Mouse (Mus musculus): ENCODE results near the gene Hsd17b13. TPM values are rescaled to one million over a fixed set of nuclear protein-coding genes. Genes with fewer than 3 reads are reported as not detected.

Gene Hsd17b13
- polyA plus RNA-seq, 1 experiment from 2014 or later, result 459 TPM

GRCm38 (mm10) chr5:103930511-103930910 lies 46.7 kb downstream of the Hsd17b13 start:
- 55% methylated on average over 5 of the region's 5 CpGs for WGBS (ENCODE audit: insufficient replicate concordance)
- Histone ChIP-seq H3K4me2 (ENCODE audit: low read depth, low read length) (no peak overlapping the region), H3K36me3 (replicated peaks; ENCODE audit: insufficient read depth, low read length) (no peaks in the 10 kb centered on the region), H3K27me3 (ENCODE audit: insufficient read depth, low read length) (no peaks in the 10 kb centered on the region), H3K9ac (replicated peaks) (no peak overlapping the region), H3K4me1 (ENCODE audit: insufficient read depth) (no peaks in the 10 kb centered on the region; the same call in 1 of the 2 replicates), H3K4me3 (ENCODE audit: low read depth, low read length) (no peak overlapping the region), H3K9me3 (ENCODE audit: low read length) (no peaks in the 10 kb centered on the region), H3K27ac (ENCODE audit: low read depth) (no peak overlapping the region)
- no peak for DNase-seq
- TF ChIP-seq CTCF (IDR thresholded peaks at IDR 0.05; ENCODE audit: low read depth) (no peak), EP300 (IDR thresholded peaks at IDR 0.05; ENCODE audit: low read depth) (no peak)
- ATAC-seq, result no peak

DNA sequence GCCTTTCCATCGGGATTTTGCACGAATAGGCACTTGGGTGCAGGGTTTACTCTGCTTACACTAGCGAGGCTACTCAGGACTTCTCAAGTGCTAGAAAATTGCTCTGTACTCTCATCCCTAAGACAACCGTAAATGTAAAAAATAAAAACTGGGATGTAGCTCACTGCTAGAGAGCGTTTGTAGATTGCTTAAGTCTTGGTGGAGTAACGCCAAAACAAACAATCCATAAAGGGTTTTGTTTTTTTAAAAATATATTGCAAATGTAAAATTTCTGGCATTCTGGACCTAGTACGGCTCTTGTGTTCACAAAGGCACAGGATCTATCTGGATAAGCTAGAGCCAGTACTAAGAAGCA lies 49.0 kb downstream of the Hsd17b13 start:
- no peak for DNase-seq
- WGBS (ENCODE audit: insufficient replicate concordance), result 55% methylated on average over 7 of the region's 7 CpGs
- peak overlapping the region; percentile 68 for H3K4me2 ChIP-seq (ENCODE audit: low read depth, low read length)

GRCm38 (mm10) chr5:103927429-103928195 lies 49.6 kb downstream of the Hsd17b13 start:
- 0 out of 2 replicates have a peak overlapping the region, but pooled peaks have one; percentile 4 for H3K27ac ChIP-seq (ENCODE audit: low read depth)
- peak overlapping the region; percentile 34 for H3K4me3 ChIP-seq (ENCODE audit: low read depth, low read length)
- WGBS (ENCODE audit: insufficient replicate concordance), result 20% methylated on average over 27 of the region's 27 CpGs
- H3K9me3 ChIP-seq (ENCODE audit: low read length), result no peaks in the 10 kb centered on the region
- peak overlapping the region; percentile 68 for H3K4me2 ChIP-seq (ENCODE audit: low read depth, low read length)
- DNase-seq, result peak; percentile 90
- no peaks in the 10 kb centered on the region for H3K36me3 ChIP-seq (replicated peaks; ENCODE audit: insufficient read depth, low read length)
- TF ChIP-seq EP300 (IDR thresholded peaks at IDR 0.05; ENCODE audit: low read depth) (no peak), CTCF (IDR thresholded peaks at IDR 0.05; ENCODE audit: low read depth) (peak; percentile 92)
- peak; percentile 80 for ATAC-seq
- H3K27me3 ChIP-seq (ENCODE audit: insufficient read depth, low read length), result no peaks in the 10 kb centered on the region
- no peaks in the 10 kb centered on the region; the same call in 1 of the 2 replicates for H3K4me1 ChIP-seq (ENCODE audit: insufficient read depth)
- peak overlapping the region; percentile 49 for H3K9ac ChIP-seq (replicated peaks)

More for the DNA sequence above, 49.0 kb downstream of the Hsd17b13 start:
- Histone ChIP-seq H3K36me3 (replicated peaks; ENCODE audit: insufficient read depth, low read length) (no peaks in the 10 kb centered on the region), H3K9me3 (ENCODE audit: low read length) (no peaks in the 10 kb centered on the region), H3K4me3 (ENCODE audit: low read depth, low read length) (no peak overlapping the region), H3K9ac (replicated peaks) (no peak overlapping the region), H3K27ac (ENCODE audit: low read depth) (0 out of 2 replicates have a peak overlapping the region, but pooled peaks have one; percentile 4), H3K27me3 (ENCODE audit: insufficient read depth, low read length) (no peaks in the 10 kb centered on the region), H3K4me1 (ENCODE audit: insufficient read depth) (no peaks in the 10 kb centered on the region; the same call in 1 of the 2 replicates)
- TF ChIP-seq CTCF (IDR thresholded peaks at IDR 0.05; ENCODE audit: low read depth), result no peak
- no peak for TF ChIP-seq EP300 (IDR thresholded peaks at IDR 0.05; ENCODE audit: low read depth)
- peak; percentile 14; the same call in 1 of the 2 replicates for ATAC-seq

GRCm38 (mm10) chr5:103926398-103926797 lies 50.8 kb downstream of the Hsd17b13 start:
- Histone ChIP-seq H3K27ac (ENCODE audit: low read depth) (no peak overlapping the region), H3K27me3 (ENCODE audit: insufficient read depth, low read length) (no peaks in the 10 kb centered on the region), H3K9ac (replicated peaks) (no peak overlapping the region), H3K4me1 (ENCODE audit: insufficient read depth) (no peaks in the 10 kb centered on the region; the same call in 1 of the 2 replicates), H3K36me3 (replicated peaks; ENCODE audit: insufficient read depth, low read length) (no peaks in the 10 kb centered on the region), H3K4me3 (ENCODE audit: low read depth, low read length) (no peak overlapping the region), H3K9me3 (ENCODE audit: low read length) (no peaks in the 10 kb centered on the region), H3K4me2 (ENCODE audit: low read depth, low read length) (no peak overlapping the region)
- 52% methylated on average over 12 of the region's 12 CpGs for WGBS (ENCODE audit: insufficient replicate concordance)
- ATAC-seq, result no peak
- peak; percentile 58 for DNase-seq
- TF ChIP-seq CTCF (IDR thresholded peaks at IDR 0.05; ENCODE audit: low read depth) (peak; percentile 68), EP300 (IDR thresholded peaks at IDR 0.05; ENCODE audit: low read depth) (no peak)

DNA sequence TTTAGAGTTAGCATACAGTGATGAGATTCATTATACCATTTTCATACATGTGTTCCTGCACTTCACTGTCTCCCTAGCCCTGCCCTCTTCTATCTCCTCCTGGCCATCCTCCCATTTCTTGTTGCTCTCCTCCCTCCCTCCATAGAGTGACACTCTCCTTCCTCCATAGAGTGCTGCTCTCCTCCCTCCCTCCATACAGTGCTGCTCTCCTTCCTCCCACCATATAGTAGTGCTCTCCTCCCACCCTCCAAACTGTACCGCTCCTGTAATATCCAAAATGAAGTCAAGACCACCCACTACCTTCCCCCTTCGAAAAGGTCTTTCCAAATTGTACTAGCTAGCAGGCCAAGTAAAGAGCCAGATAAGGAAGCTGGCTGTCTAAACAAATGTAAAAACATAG lies 53.5 kb downstream of the Hsd17b13 start:
- Histone ChIP-seq H3K4me2 (ENCODE audit: low read depth, low read length) (no peak overlapping the region), H3K9ac (replicated peaks) (no peak overlapping the region), H3K4me1 (ENCODE audit: insufficient read depth) (no peaks in the 10 kb centered on the region; the same call in 1 of the 2 replicates), H3K4me3 (ENCODE audit: low read depth, low read length) (no peak overlapping the region), H3K27ac (ENCODE audit: low read depth) (no peak overlapping the region), H3K27me3 (ENCODE audit: insufficient read depth, low read length) (no peaks in the 10 kb centered on the region), H3K9me3 (ENCODE audit: low read length) (no peaks in the 10 kb centered on the region), H3K36me3 (replicated peaks; ENCODE audit: insufficient read depth, low read length) (no peaks in the 10 kb centered on the region)
- WGBS (ENCODE audit: insufficient replicate concordance), result 83% methylated on average over 2 of the region's 2 CpGs
- TF ChIP-seq CTCF (IDR thresholded peaks at IDR 0.05; ENCODE audit: low read depth), result no peak
- TF ChIP-seq EP300 (IDR thresholded peaks at IDR 0.05; ENCODE audit: low read depth), result no peak
- DNase-seq, result no peak
- ATAC-seq, result no peak

DNA sequence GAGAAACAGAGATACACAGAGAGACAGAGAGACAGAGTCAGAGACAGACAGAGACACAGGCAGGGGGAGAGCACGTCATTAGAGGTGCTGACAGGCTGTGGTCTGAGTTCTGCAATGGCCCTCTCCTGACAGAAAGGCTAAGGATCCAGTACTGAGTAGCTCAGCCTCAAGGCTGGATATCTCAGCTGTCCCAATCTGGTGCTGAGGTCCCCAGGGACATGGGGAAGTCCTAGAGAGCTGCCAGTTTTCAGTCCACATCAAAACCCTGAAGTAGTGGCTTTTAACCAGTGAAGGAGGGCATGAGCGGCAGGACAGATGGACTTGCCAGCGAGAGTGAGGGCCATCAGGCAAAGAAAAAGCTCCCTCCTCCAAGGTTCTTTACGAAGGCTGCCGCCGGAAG lies 54.1 kb downstream of the Hsd17b13 start:
- ATAC-seq, result no peak

More for the DNA sequence above, 54.1 kb downstream of the Hsd17b13 start:
- Histone ChIP-seq H3K27ac (ENCODE audit: low read depth) (no peak overlapping the region), H3K27me3 (ENCODE audit: insufficient read depth, low read length) (no peaks in the 10 kb centered on the region), H3K9me3 (ENCODE audit: low read length) (no peaks in the 10 kb centered on the region), H3K9ac (replicated peaks) (no peak overlapping the region), H3K36me3 (replicated peaks; ENCODE audit: insufficient read depth, low read length) (no peaks in the 10 kb centered on the region), H3K4me1 (ENCODE audit: insufficient read depth) (no peaks in the 10 kb centered on the region; the same call in 1 of the 2 replicates), H3K4me2 (ENCODE audit: low read depth, low read length) (no peak overlapping the region), H3K4me3 (ENCODE audit: low read depth, low read length) (no peak overlapping the region)
- TF ChIP-seq CTCF (IDR thresholded peaks at IDR 0.05; ENCODE audit: low read depth), result no peak
- TF ChIP-seq EP300 (IDR thresholded peaks at IDR 0.05; ENCODE audit: low read depth), result no peak
- DNase-seq, result no peak
- WGBS (ENCODE audit: insufficient replicate concordance), result 76% methylated on average over 6 of the region's 6 CpGs
